Mouse (Mus musculus): Measurements from ENCODE around the gene Smim27. TPM values are rescaled to one million over a fixed set of nuclear protein-coding genes. Genes with fewer than 3 reads are reported as not detected.
A peak's percentile ranks its signal among the peaks of the same experiment; 100 is the strongest.

Gene Smim27
- polyA plus RNA-seq, 1 experiment = 9.6 TPM

GRCm38 (mm10) chr4:40234256-40234655 lies 35.1 kb upstream of the Smim27 start:
- TF ChIP-seq POLR2A (IDR thresholded peaks at IDR 0.05; ENCODE audit: low read depth, low read length) (no peak), CTCF (IDR thresholded peaks at IDR 0.05; ENCODE audit: borderline replicate concordance, insufficient read depth, low read length) (no peak)
- H3K4me1 ChIP-seq (ENCODE audit: control insufficient read depth, insufficient read depth, low read length) = no peaks in the 10 kb centered on the region

GRCm38 (mm10) chr4:40236829-40237228 lies 32.5 kb upstream of the Smim27 start:
- H3K4me3 ChIP-seq (ENCODE audit: insufficient read depth, low read length) = no peak overlapping the region
- no peak overlapping the region for H3K27ac ChIP-seq (ENCODE audit: insufficient read depth, low read length)
- no peaks in the 10 kb centered on the region for H3K4me1 ChIP-seq (ENCODE audit: control insufficient read depth, insufficient read depth, low read length)
- TF ChIP-seq CTCF (IDR thresholded peaks at IDR 0.05; ENCODE audit: borderline replicate concordance, insufficient read depth, low read length) = no peak
- TF ChIP-seq POLR2A (IDR thresholded peaks at IDR 0.05; ENCODE audit: low read depth, low read length) = no peak

More at GRCm38 (mm10) chr4:40234256-40234655, 35.1 kb upstream of the Smim27 start:
- Histone ChIP-seq H3K4me3 (ENCODE audit: insufficient read depth, low read length) (no peak overlapping the region), H3K27ac (ENCODE audit: insufficient read depth, low read length) (no peak overlapping the region)

DNA sequence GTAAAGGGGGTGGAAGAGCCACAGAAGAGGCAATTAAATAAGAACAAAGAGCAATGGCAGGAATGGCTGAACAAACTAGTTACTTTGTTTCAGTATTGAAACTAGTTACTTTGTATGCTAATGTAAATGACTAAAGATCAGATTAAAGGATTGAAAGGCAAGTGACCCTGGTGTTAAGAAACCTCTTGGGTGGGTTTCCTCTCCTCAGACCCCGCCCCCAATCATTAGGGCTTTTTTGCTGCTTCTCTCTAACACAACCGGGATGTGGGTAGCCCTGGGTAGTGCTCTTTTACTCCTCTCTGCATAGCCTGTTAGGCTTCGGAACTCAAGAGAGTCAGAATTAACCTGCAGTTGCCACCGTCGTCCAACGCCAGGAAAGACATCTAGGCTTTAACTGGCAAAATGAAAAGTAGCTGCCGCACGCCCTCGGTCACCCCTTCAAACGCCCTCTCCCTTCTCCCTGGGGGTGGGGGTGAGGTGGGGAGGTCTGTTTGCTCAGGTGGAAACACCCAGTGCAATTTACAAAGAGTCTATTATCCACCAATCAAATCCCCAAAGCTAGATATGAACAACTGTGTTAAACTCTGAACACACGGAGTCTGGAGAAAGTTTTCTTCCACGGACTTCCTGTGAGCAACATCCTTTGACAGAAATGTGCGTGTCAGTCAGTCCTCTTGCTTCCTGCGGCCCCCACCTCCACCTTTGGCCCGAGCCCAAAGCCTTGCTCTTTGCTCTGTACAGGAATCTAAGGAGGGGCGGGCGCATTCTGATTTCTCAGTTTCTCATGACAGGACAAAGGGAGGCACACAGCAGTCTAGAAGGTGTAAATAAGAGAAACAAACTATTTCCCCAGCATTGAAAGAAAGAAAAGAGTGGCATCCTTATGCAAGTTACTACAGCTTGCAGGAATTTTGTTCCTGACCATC lies 30.6 kb upstream of the Smim27 start:
- TF ChIP-seq POLR2A (IDR thresholded peaks at IDR 0.05; ENCODE audit: low read depth, low read length) (peak; percentile 52; the same call in 1 of the 2 replicates), CTCF (IDR thresholded peaks at IDR 0.05; ENCODE audit: borderline replicate concordance, insufficient read depth, low read length) (no peak)
- peak overlapping the region; percentile 91 for H3K27ac ChIP-seq (ENCODE audit: insufficient read depth, low read length)
- no peaks in the 10 kb centered on the region for H3K4me1 ChIP-seq (ENCODE audit: control insufficient read depth, insufficient read depth, low read length)
- H3K4me3 ChIP-seq (ENCODE audit: insufficient read depth, low read length) = peak overlapping the region; percentile 82

- Histone ChIP-seq H3K27ac (ENCODE audit: insufficient read depth, low read length) (peak within 1 kb of the TSS; percentile 91), H3K4me3 (ENCODE audit: insufficient read depth, low read length) (peak within 1 kb of the TSS; percentile 82), H3K4me1 (ENCODE audit: control insufficient read depth, insufficient read depth, low read length) (no peaks in the 10 kb centered on the region)
- peak; percentile 56 for TF ChIP-seq POLR2A (IDR thresholded peaks at IDR 0.05; ENCODE audit: low read depth, low read length)
- TF ChIP-seq CTCF (IDR thresholded peaks at IDR 0.05; ENCODE audit: borderline replicate concordance, insufficient read depth, low read length) = no peak
These were observed 29.7 kb upstream of the Smim27 start, which contains the start of gene Ddx58 for GRCm38 (mm10) chr4:40239409-40240271. Ddx58 (minus strand) TSS chr4:40239828.

DNA sequence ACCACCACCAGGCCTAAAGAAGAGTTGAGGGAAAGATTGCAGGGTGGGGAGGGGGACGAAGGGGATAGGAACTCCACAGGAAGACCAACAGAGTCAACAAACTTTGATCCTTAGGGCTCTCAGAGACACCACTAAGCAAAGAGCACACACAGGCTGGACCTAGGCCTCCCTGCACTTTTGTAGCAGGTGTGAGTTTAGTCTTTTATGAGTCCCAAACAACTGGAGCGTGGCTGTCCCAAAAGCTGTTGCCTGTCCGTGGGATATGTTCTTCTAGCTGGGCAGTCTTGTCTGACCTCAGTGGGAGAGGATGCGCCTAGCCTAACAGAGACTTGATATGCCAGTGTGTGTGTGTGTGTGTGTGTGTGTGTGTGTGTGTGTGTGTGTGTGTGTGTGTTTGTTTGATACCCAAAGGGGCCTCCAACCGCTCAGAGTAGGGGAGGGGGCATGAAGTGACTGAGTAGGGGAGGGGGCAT lies 29.1 kb upstream of the Smim27 start:
- Histone ChIP-seq H3K27ac (ENCODE audit: insufficient read depth, low read length) (0 out of 2 replicates have a peak overlapping the region, but pooled peaks have one; percentile 91), H3K4me3 (ENCODE audit: insufficient read depth, low read length) (peak overlapping the region; percentile 82)

GRCm38 (mm10) chr4:40241928-40242327 lies 27.5 kb upstream of the Smim27 start:
- TF ChIP-seq CTCF (IDR thresholded peaks at IDR 0.05; ENCODE audit: borderline replicate concordance, insufficient read depth, low read length) (no peak), POLR2A (IDR thresholded peaks at IDR 0.05; ENCODE audit: low read depth, low read length) (no peak)
- no peak overlapping the region for H3K27ac ChIP-seq (ENCODE audit: insufficient read depth, low read length)

More for the DNA sequence above, 29.1 kb upstream of the Smim27 start:
- H3K4me1 ChIP-seq (ENCODE audit: control insufficient read depth, insufficient read depth, low read length) = no peaks in the 10 kb centered on the region
- TF ChIP-seq CTCF (IDR thresholded peaks at IDR 0.05; ENCODE audit: borderline replicate concordance, insufficient read depth, low read length) = no peak
- no peak for TF ChIP-seq POLR2A (IDR thresholded peaks at IDR 0.05; ENCODE audit: low read depth, low read length)

DNA sequence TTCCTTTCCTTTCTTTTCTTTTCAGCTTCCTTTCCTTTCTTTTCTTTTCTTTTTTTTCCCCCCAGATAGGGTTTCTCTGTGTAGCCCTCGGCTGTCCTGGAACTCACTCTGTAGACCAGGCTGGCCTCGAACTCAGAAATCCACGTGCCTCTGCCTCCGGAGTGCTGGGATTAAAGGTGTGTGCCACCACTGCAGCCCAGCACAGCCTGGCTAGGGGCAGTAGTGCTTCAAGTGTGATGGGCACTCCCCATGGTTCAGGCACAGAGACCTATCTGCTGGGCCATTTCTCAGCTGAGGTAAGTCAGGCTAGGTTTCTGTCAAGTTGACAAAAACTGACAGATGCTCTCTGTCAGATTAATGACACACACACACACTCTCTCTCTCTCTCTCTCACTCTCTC lies 26.4 kb upstream of the Smim27 start:
- Histone ChIP-seq H3K27ac (ENCODE audit: insufficient read depth, low read length) (no peak overlapping the region), H3K4me1 (ENCODE audit: control insufficient read depth, insufficient read depth, low read length) (no peaks in the 10 kb centered on the region), H3K4me3 (ENCODE audit: insufficient read depth, low read length) (no peak overlapping the region)
- TF ChIP-seq CTCF (IDR thresholded peaks at IDR 0.05; ENCODE audit: borderline replicate concordance, insufficient read depth, low read length) = no peak
- no peak for TF ChIP-seq POLR2A (IDR thresholded peaks at IDR 0.05; ENCODE audit: low read depth, low read length)

More at GRCm38 (mm10) chr4:40241928-40242327, 27.5 kb upstream of the Smim27 start:
- no peaks in the 10 kb centered on the region for H3K4me1 ChIP-seq (ENCODE audit: control insufficient read depth, insufficient read depth, low read length)
- H3K4me3 ChIP-seq (ENCODE audit: insufficient read depth, low read length) = no peak overlapping the region

DNA sequence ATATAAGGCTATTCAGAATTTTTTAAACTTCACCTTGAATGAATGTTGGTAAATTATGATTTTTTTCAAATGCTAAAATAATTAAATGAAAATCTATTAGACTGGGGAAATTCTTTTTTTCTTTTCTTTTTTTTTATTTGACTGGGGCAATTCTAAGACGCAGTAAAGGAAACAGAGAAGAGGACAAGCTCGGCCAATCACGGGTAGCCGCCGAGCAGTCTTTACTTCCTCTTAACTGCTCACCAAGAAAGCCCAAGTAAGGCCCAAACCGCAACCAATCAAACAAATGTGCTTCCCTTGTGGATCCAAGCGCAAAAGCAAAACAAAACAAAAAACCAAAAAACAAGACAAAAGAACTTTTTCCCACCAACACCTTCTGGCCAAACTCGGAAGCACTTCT lies 25.3 kb upstream of the Smim27 start:
- no peaks in the 10 kb centered on the region for H3K4me1 ChIP-seq (ENCODE audit: control insufficient read depth, insufficient read depth, low read length)
- TF ChIP-seq CTCF (IDR thresholded peaks at IDR 0.05; ENCODE audit: borderline replicate concordance, insufficient read depth, low read length) = no peak
- TF ChIP-seq POLR2A (IDR thresholded peaks at IDR 0.05; ENCODE audit: low read depth, low read length) = no peak
- H3K27ac ChIP-seq (ENCODE audit: insufficient read depth, low read length) = no peak overlapping the region
- no peak overlapping the region for H3K4me3 ChIP-seq (ENCODE audit: insufficient read depth, low read length)

DNA sequence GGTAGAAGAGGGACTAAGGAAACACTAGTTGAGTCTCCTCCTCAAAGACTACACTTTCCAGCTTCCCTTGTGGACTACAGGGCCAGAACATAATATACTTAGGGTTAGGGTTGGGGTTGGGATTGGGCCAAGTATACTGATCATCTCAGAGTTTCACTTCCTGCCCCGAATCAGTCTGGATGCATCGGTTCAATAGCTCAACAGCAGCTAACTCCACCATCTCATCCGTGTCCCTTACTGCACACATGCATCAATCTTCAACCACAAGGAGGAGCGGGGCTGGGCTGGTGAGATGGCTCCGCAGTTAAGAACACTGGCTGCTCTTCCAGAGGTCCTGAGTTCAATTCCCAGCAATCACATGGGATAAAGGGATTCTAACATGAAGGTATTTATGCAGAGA lies 18.4 kb upstream of the Smim27 start:
- no peak overlapping the region for H3K27ac ChIP-seq (ENCODE audit: insufficient read depth, low read length)
- TF ChIP-seq POLR2A (IDR thresholded peaks at IDR 0.05; ENCODE audit: low read depth, low read length) = no peak
- no peak for TF ChIP-seq CTCF (IDR thresholded peaks at IDR 0.05; ENCODE audit: borderline replicate concordance, insufficient read depth, low read length)
- H3K4me3 ChIP-seq (ENCODE audit: insufficient read depth, low read length) = no peak overlapping the region
- H3K4me1 ChIP-seq (ENCODE audit: control insufficient read depth, insufficient read depth, low read length) = no peaks in the 10 kb centered on the region

Measured in embryonic fibroblast, embryonic 13.5 days (primary cell).